Mouse (Mus musculus): ENCODE data around the gene Ptgds.

- no peak for TF ChIP-seq CTCF (IDR thresholded peaks at IDR 0.05)
- no peak for TF ChIP-seq EP300 (IDR thresholded peaks at IDR 0.05)
Measured at GRCm38 (mm10) chr2:25465256-25465655, 4.6 kb downstream of the Ptgds start.

Data from lung, postnatal 0 days (tissue).